Mouse (Mus musculus): ENCODE measurements around the gene Rnf7.

Gene Rnf7

DNA sequence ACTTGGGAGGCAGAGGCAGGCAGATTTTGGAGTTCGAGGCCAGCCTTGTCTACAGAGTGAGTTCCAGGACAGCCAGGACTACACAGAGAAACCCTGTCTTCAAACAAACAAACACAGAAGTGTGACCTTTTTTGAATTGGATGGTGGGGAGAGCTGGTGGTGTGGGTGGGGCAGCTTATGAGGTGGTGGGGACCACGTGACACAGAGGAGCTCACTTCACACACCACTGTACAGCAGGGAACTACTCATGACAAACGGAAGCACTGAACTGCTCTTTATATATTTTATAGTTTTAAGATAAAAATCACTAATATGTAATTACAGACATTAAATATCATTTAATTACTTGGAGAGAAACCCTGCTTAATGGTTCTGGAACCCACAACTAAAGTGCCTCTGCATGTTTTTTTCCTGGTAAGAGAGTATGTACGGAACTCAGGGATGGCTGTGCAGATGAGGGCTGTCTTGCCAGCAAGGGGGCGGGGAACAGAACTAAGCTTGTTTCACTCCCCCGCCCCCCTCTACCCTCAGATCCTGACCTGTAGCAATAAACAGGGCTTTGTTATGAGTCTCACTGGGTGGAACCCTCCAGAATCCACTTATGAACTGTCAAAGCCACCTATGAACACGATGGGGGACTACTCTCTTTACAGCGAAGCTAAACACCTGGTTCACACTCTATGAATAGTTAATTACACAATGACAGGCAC is 8.8 kb downstream of the Rnf7 start:
- no peak for DNase-seq (ENCODE audit: low spot score)

GRCm38 (mm10) chr9:96463708-96464107 is 14.8 kb downstream of the Rnf7 start:
- DNase-seq (ENCODE audit: low spot score) = no peak

GRCm38 (mm10) chr9:96461607-96462006 is 16.9 kb downstream of the Rnf7 start:
- DNase-seq (ENCODE audit: low spot score) = no peak

- DNase-seq (ENCODE audit: low spot score) = no peak
These were observed 18.2 kb downstream of the Rnf7 start for GRCm38 (mm10) chr9:96460117-96460865.

DNA sequence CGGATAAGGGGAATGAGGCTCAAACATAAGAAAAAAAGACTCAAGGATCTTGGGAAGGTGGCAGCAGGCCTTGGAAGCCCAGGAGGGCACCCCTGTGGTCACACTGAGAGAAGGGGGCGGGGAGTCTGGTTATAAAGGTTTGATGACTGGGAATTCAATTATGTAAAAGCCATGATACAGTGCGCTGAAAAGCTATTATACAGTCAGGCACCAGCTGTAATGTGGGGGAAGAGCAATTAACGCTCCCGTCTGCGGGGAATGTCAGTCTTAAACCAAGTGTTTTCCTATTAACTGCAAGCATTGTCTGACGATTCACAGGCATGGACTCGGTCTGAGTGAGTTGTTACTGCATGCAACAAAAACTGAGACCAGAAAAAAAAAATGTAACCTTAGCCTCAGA is 22.9 kb downstream of the Rnf7 start:
- DNase-seq (ENCODE audit: low spot score) = no peak

DNA sequence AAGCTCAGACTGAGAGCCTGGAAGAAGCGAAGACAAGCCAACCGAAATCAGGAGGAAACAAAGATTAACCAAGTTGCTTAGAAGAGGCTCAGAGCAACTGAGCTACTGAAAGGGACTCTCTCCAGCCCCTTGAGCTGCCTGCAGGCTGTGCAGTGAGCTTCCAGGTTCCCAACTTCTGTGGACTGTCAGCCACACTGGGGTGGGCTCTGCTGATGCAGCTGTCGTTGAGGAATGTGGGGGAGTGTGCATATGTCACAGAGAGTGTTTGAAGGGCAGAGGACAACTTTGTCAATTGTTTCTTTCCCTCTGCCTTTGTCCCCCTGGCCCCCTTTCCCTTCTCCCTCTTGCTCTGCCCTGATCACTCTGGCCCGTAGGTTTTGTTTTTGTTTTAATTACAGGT is 25.5 kb downstream of the Rnf7 start:
- DNase-seq (ENCODE audit: low spot score) = no peak

DNA sequence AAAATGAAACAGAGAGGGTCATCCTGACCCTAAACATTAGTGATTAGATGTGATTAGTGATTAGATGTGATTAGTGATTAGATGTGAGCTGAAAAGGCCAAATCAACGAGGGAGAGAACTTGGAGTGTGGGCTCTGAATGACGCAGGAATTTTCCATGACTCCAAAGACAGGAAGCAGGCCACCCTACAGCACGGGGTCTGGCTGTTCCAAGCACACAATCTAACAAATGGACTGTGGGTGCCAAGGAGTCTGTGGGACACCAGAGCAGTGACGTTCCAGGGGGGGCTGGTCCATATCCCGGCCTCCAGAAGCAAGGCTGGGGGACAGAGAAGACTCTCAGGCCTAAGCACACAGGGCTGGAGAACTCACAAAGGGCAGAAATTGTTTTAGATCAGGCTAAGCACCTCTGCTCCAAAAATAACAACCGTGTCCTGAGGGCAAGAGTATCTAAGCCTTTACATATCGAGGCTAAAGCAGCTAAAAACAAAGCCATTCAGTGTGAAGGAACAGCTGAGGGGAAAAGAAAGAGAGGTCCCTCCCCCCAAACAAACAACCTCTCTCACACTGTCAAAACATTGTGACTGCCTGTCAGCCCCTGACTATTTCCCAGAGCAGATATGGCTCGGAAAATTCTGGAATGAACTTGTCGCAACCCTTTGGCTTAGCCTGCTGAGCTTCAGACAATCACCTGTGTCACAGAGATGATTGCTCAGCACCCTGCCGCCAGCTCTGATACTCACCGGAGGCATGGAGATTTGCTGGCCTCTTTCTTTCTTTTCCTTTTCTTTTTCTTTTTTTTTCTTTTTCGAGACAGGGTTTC is 27.4 kb downstream of the Rnf7 start:
- no peak for DNase-seq (ENCODE audit: low spot score)

DNA sequence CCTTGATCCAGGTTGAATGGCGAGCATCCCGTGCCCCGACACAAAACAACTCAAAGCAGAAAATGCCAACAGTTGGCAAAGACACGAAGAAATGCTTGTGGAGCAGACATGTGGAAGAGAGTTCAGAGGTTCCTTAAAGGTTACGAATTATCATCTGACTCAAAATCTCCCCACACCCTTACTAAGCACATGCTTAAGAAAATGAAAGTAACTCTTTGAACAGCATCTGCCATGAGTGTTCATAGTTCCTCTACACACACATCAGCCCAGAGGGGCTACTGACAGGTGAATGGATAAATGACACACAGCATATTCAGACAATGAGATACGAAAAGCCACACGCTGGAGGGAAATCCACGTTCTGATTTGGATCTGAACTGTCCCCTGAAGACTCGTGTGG is 29.0 kb downstream of the Rnf7 start:
- no peak for DNase-seq (ENCODE audit: low spot score)

DNA sequence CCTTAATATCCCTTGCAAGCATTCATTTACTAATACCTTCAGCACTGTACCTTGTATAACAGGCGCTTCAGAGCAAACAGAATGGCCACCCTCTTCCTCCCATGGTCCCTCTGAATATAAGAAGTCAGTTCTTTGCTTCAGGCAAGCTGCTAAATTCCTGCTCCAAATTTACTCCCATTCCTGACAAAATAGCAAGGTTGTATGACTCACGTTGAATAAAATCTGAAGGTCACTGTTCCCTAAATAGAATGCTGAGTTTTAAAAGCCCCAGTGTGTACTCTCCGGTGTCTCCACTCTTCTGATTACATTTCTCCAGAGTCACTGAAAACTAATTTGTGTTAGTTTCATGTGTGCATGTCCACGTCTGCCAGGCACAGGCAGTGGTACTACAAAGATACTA is 33.1 kb downstream of the Rnf7 start:
- DNase-seq (ENCODE audit: low spot score) = no peak

DNA sequence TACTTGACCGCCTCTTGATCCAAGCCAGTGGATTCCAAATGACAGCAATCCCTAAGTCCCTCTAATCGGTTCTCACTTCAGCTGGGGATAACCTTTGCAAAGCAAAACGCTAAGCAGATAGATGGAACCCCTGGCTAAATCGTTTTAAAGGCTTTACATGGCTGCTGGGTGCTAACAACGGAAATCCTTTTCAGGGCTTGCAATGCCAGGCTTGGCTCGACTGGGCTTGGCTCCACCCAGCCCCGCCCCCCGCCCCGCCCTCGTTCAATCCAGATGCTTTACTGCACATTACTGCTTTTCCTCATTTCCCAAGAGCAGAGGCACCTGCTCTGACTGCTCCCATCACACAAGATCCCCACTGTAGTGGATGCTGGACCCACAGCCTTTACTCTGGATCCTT is 36.4 kb downstream of the Rnf7 start:
- DNase-seq (ENCODE audit: low spot score) = no peak

DNA sequence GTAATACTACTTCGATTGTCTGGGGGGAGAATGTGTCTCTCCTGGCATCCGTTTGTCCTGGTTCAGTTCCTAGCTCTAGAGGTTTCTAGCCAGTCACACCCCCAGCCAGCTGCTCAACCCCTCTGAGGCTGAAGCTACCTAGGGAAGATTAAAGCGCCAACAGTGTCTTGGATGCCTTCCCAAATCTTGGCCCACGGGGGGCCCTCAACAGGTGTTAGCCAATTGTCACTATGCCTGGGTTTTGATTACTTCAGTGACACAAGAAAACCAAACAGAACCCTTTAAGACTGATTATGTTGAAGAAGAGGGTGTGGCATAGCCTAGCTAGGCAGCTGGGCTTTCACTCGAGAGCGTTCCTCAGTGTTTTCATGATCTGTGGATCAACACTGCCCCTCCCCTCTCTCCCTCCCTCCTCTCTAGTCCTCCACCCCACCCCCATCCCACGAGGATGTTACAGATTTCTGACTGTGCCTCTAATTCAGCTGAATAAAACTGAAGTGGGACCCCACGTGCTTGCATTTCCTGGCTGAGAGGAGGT is 40.1 kb downstream of the Rnf7 start:
- DNase-seq (ENCODE audit: low spot score) = no peak

DNA sequence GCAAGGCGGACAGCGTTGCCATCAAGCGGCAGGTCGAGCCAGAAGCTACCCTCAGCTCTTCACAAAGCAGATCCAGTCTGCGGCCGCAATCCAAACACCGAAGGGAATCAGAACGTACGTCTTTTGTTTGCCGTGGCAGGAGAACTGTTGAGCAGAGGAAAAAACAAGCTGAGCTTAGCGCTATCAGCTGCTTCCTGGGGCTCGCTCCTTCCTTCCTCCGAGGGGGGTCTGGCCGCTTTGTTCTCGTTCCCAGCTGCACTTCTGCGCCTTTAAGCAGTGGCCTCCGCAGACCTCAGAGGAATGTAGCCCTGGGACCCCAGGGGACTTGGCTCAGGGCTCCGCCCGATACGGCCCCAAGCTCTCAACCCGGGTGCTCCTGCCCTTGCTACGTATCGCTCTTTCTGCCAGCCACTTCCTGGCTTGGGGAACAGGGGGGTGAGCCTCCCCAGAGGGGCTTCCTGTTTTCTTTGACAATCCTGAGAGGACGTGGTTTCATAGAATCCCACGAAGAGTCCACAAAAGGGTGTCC is 40.6 kb downstream of the Rnf7 start:
- peak; percentile 68 for DNase-seq (ENCODE audit: low spot score)

GRCm38 (mm10) chr9:96436901-96437804 is 41.3 kb downstream of the Rnf7 start:
- peak; percentile 36 for DNase-seq (ENCODE audit: low spot score)

- DNase-seq (ENCODE audit: low spot score) = no peak
These were observed 45.9 kb downstream of the Rnf7 start for GRCm38 (mm10) chr9:96432575-96432974.

- no peak for DNase-seq (ENCODE audit: low spot score)
These were observed 47.4 kb downstream of the Rnf7 start for GRCm38 (mm10) chr9:96431081-96431480.

- no peak for DNase-seq (ENCODE audit: low spot score)
These were observed 50.0 kb downstream of the Rnf7 start for GRCm38 (mm10) chr9:96428336-96429046.

DNA sequence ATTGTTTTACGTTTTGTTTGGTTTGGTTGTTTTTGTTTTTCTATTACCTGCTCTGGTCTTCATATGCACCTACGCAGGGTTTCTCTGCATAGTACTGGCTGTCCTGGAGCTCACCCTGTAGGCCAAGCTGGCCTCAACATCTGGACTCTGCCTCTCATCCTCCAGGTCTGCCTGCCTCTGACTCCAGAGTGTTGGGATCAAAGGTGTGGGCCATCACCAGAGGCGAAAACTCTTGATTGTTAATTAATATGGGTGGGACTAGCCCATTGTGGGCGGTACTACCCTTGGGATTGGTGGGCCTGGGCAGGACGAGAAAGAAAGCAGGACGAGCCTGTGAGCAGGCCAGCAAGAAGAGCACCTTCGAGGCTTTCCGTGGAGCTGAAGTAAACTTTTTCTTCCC is 54.4 kb downstream of the Rnf7 start:
- DNase-seq (ENCODE audit: low spot score) = no peak
